Mouse (Mus musculus): ENCODE measurements around the gene Prr29. TPM values are rescaled to one million over a fixed set of nuclear protein-coding genes. Genes with fewer than 3 reads are reported as not detected.
A peak's percentile ranks its signal among the peaks of the same experiment; 100 is the strongest.

Gene Prr29
- total and polyA plus RNA-seq, 3 experiments = 0.61 TPM; not detected in 2

DNA sequence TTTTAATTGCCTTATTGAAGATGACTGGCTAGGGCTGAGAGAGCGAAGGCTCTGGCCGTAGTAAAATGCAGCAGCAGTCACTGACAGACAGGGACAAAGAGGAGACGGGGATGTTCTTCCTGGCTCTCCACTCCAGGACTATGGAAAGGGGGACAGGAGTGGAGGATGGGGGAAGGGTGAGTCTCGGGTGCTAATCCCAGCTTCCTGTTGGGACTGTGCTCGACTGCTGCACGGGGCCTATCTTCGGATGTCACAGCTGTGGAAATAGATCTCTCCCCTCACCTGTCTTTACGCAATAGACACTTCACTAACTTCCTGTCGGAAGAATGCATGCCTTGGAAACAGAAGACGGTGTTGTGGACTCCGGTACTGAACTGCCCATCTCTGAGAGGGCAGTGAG lies 8.7 kb downstream of the Prr29 start:
- Histone ChIP-seq H3K36me3 (ENCODE audit: control insufficient read depth in 1 of 2, insufficient read depth in 2 of 2, low read length in 2 of 2) (no peaks in the 10 kb centered on the region), H3K4me3 (ENCODE audit: control insufficient read depth in 1 of 2, insufficient read depth in 1 of 2, low read depth in 2 of 2, low read length in 2 of 2) (no peak overlapping the region), H3K4me1 (ENCODE audit: control insufficient read depth in 1 of 2, insufficient read depth in 2 of 2, low read length in 2 of 2) (no peaks in the 10 kb centered on the region), H3K9me3 (replicated peaks; ENCODE audit: insufficient read depth, low read length) (no peaks in the 10 kb centered on the region), H3K9ac (ENCODE audit: control insufficient read depth, low read depth, low read length, poor library complexity, severe bottlenecking) (no peak overlapping the region), H3K79me2 (ENCODE audit: control insufficient read depth, insufficient read depth, low read length, poor library complexity) (no peaks in the 10 kb centered on the region), H3K27ac (ENCODE audit: control insufficient read depth, low read depth, low read length) (no peak overlapping the region), H3K27me3 (ENCODE audit: control insufficient read depth in 1 of 2, insufficient read depth in 2 of 2, low read length in 2 of 2) (no peaks in the 10 kb centered on the region)
- DNase-seq (ENCODE audit: low read depth, low spot score) = no peak
- no peak for TF ChIP-seq TCF12 (IDR thresholded peaks at IDR 0.05; ENCODE audit: low read depth, low read length)
- TF ChIP-seq MYB (IDR thresholded peaks at IDR 0.05; ENCODE audit: low read depth, low read length) = no peak
- no peak for TF ChIP-seq USF1 (IDR thresholded peaks at IDR 0.05; ENCODE audit: low read depth, low read length)
- no peak for TF ChIP-seq CTCF (IDR thresholded peaks at IDR 0.05 in 2 of 3, conservative IDR thresholded peaks at IDR 0.05 in 1 of 3; ENCODE audit: control insufficient read depth in 1 of 3, insufficient read depth in 1 of 3, low read depth in 2 of 3, low read length in 3 of 3, poor library complexity in 1 of 3, severe bottlenecking in 1 of 3)
- TF ChIP-seq NELFE (IDR thresholded peaks at IDR 0.05; ENCODE audit: low read depth, low read length) = no peak
- TF ChIP-seq NRF1 (IDR thresholded peaks at IDR 0.05; ENCODE audit: insufficient read depth, low read depth, low read length, poor library complexity, severe bottlenecking) = no peak
- no peak for TF ChIP-seq EP300 (IDR thresholded peaks at IDR 0.05; ENCODE audit: low read depth in 1 of 2, low read length in 2 of 2)
- no peak for TF ChIP-seq POLR2AphosphoS2 (IDR thresholded peaks at IDR 0.05; ENCODE audit: low read length)

DNA sequence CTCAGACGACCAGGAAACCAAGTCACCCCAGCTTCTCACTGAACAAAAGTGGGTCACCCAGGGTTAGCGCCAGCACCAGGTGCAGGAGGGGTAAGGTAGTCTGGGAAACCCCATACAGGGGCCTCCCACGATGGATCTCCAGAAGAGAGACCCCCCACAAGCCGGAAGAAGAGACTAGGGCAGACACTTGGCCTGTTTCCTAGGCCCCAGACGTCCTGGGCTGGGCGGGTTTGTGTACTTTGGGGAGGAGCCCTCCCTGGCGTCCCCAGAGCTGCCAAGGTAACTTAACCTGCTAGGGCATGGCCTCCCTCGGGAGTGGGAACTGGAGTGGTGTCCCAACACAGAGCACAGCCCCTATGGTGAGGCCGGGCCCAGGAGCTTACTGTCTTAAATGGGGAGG lies 9.3 kb downstream of the Prr29 start:
- H3K27ac ChIP-seq (ENCODE audit: control insufficient read depth, low read depth, low read length) = no peak overlapping the region
- H3K4me1 ChIP-seq (ENCODE audit: control insufficient read depth in 1 of 2, insufficient read depth in 2 of 2, low read length in 2 of 2) = no peaks in the 10 kb centered on the region
- no peak overlapping the region for H3K4me3 ChIP-seq (ENCODE audit: control insufficient read depth in 1 of 2, insufficient read depth in 1 of 2, low read depth in 2 of 2, low read length in 2 of 2)
- no peak for DNase-seq (ENCODE audit: low read depth, low spot score)
- TF ChIP-seq MAFK (IDR thresholded peaks at IDR 0.05; ENCODE audit: borderline replicate concordance, low read depth, low read length) = no peak
- TF ChIP-seq MEF2A (IDR thresholded peaks at IDR 0.05; ENCODE audit: extremely low read depth, insufficient replicate concordance, low read depth, low read length, poor library complexity, severe bottlenecking) = no peak
- TF ChIP-seq TBP (IDR thresholded peaks at IDR 0.05; ENCODE audit: low read depth, low read length) = no peak
- TF ChIP-seq HCFC1 (IDR thresholded peaks at IDR 0.05; ENCODE audit: low read depth, low read length) = no peak
- no peak for TF ChIP-seq MXI1 (IDR thresholded peaks at IDR 0.05; ENCODE audit: low read depth, low read length)
- TF ChIP-seq MAX (IDR thresholded peaks at IDR 0.05; ENCODE audit: low read length) = no peak
- H3K27me3 ChIP-seq (ENCODE audit: control insufficient read depth in 1 of 2, insufficient read depth in 2 of 2, low read length in 2 of 2) = no peaks in the 10 kb centered on the region
- H3K79me2 ChIP-seq (ENCODE audit: control insufficient read depth, insufficient read depth, low read length, poor library complexity) = no peaks in the 10 kb centered on the region
- H3K36me3 ChIP-seq (ENCODE audit: control insufficient read depth in 1 of 2, insufficient read depth in 2 of 2, low read length in 2 of 2) = no peaks in the 10 kb centered on the region
- H3K9ac ChIP-seq (ENCODE audit: control insufficient read depth, low read depth, low read length, poor library complexity, severe bottlenecking) = no peak overlapping the region
- no peaks in the 10 kb centered on the region for H3K9me3 ChIP-seq (replicated peaks; ENCODE audit: insufficient read depth, low read length)

GRCm38 (mm10) chr11:106374979-106375378 lies 9.7 kb downstream of the Prr29 start:
- H3K79me2 ChIP-seq (ENCODE audit: control insufficient read depth, insufficient read depth, low read length, poor library complexity) = no peaks in the 10 kb centered on the region
- H3K36me3 ChIP-seq (ENCODE audit: control insufficient read depth in 1 of 2, insufficient read depth in 2 of 2, low read length in 2 of 2) = no peaks in the 10 kb centered on the region
- TF ChIP-seq POLR2AphosphoS2 (IDR thresholded peaks at IDR 0.05; ENCODE audit: low read length) (peak; percentile 20; the same call in 1 of the 2 replicates), RCOR1 (IDR thresholded peaks at IDR 0.05; ENCODE audit: low read depth, low read length) (no peak)
- no peaks in the 10 kb centered on the region for H3K4me1 ChIP-seq (ENCODE audit: control insufficient read depth in 1 of 2, insufficient read depth in 2 of 2, low read length in 2 of 2)
- H3K9me3 ChIP-seq (replicated peaks; ENCODE audit: insufficient read depth, low read length) = no peaks in the 10 kb centered on the region
- no peak overlapping the region for H3K27ac ChIP-seq (ENCODE audit: control insufficient read depth, low read depth, low read length)
- H3K9ac ChIP-seq (ENCODE audit: control insufficient read depth, low read depth, low read length, poor library complexity, severe bottlenecking) = no peak overlapping the region
- no peak overlapping the region for H3K4me3 ChIP-seq (ENCODE audit: control insufficient read depth in 1 of 2, insufficient read depth in 1 of 2, low read depth in 2 of 2, low read length in 2 of 2)
- DNase-seq (ENCODE audit: low read depth, low spot score) = no peak
- no peaks in the 10 kb centered on the region for H3K27me3 ChIP-seq (ENCODE audit: control insufficient read depth in 1 of 2, insufficient read depth in 2 of 2, low read length in 2 of 2)

Data from MEL (cell line).